Mouse (Mus musculus) urinary bladder, adult 18-20 months (tissue): Measurements from ENCODE around the gene Abhd17a.

ENCODE experiments used
- DNase-seq, 2 experiments: peaks; one replicate each; pipeline ENCODE4 v3.0.0; 2022; ENCODE audit warnings: low spot score in 2 of 2, mixed read lengths in 2 of 2

Abhd17a gene

DNA sequence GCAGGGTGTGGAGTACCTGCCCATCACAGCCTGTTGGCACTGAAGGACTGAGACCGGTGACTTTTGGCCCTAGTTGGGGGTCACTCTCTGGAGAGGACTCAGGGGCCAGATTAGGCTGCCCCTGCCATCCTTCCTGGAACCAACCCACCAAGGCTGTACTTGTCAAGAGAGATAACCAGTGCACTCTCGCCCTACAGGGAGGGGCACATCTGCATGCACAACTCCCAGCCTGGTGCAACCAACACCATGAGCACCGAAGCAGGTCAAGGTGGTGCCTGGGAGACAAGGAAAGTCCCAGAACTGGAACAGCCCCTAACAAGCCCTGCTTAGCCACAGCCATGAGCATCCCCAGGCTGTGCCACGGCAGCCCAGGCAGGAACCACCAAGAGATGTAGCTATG, 43.2 kb downstream of the Abhd17a start:
- DNase-seq = no peak

GRCm38 (mm10) chr10:80545590-80545989, 44.6 kb downstream of the Abhd17a start:
- DNase-seq = no peak

- no peak for DNase-seq
Observed at GRCm38 (mm10) chr10:80543873-80544272, 46.3 kb downstream of the Abhd17a start.

DNA sequence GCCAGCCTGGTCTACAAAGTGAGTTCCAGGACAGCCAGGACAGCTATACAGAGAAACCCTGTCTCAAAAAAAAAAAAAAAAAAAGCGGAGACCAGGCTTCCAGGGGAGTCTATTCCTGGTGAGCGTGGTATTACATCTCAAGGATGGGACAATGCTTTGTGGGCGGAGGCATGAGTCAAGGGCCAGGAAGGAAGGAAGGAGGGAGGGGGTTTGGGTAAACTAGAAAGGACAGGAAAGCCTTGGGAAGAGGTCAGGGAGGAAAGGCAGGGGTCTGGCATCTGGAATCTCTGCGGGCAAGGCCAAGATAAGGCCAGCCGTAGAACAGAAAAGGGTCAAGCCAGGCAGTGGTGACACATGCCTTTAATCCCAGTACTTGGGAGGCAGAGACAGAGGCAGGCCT, 50.6 kb downstream of the Abhd17a start:
- DNase-seq = no peak

- peak; percentile 39 to 57 for DNase-seq
Observed at GRCm38 (mm10) chr10:80538710-80539394, 51.3 kb downstream of the Abhd17a start, which contains the start of gene Atp8b3. Atp8b3 (minus strand) TSS chr10:80539124.

DNA sequence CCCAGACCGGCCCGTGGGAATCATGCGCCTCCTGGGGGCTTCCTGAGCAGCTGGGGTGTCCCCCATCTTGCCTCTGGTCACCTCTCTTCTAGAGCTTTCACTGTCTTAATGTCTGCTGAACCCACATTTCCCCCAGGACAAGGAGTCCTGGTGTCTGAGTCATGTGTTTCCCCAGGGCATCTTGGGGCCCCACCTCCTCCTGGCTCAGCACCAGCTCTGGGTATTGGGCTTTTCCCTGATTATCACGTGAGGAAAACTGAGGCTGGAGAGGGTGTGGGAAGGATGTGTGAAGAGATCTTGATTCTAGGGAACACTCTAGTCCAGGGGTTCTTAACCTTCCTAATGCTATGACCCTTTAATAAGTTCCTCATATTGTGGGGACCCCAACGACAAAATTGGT, 52.0 kb downstream of the Abhd17a start:
- DNase-seq = no peak

DNA sequence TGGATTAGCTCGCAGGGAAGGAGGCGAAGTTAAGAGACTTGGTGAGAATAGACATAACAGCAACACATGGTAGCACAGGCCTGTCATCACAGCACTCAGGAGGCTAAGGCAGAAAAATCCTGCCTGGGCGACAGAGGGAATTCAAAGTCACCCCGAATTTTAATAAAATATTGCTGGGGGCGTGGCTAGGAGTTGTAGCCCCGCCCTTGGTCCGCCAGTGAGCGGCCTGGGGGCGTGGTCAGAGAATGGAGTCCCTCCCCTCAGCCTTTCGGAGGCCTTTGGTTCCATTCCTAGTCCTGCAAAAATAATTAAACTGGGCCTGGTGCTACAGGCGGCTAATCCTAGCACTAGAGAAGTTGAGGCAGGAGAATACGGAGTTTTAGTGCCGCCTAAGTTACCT, 54.4 kb downstream of the Abhd17a start:
- DNase-seq = no peak

- DNase-seq = no peak
Observed at GRCm38 (mm10) chr10:80535071-80535470, 55.1 kb downstream of the Abhd17a start.

GRCm38 (mm10) chr10:80533704-80534103, 56.4 kb downstream of the Abhd17a start:
- no peak for DNase-seq
